Mouse (Mus musculus): ENCODE data around the gene Ret.
A peak's percentile ranks its signal among the peaks of the same experiment; 100 is the strongest.

The Ret gene

DNA sequence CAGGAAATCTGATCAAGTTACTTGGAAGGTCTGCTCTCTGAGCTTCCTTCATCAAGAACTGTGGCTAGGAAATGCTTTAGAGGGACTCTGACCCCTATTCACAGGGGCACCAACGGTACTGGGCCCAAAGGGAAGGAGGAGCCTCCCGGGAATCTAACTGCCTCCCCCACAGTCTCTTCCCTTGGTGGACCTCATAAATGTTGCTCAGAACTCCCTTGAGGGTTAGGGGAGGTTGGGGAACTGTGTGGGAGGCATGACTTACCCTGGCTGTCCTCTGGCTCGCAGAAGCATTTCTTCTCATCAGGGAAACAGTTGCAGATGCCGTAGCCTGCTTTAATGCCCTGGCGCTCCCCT lies 23.6 kb downstream of the Ret start:
- no peak for DNase-seq (ENCODE audit: low read depth, low spot score)

DNA sequence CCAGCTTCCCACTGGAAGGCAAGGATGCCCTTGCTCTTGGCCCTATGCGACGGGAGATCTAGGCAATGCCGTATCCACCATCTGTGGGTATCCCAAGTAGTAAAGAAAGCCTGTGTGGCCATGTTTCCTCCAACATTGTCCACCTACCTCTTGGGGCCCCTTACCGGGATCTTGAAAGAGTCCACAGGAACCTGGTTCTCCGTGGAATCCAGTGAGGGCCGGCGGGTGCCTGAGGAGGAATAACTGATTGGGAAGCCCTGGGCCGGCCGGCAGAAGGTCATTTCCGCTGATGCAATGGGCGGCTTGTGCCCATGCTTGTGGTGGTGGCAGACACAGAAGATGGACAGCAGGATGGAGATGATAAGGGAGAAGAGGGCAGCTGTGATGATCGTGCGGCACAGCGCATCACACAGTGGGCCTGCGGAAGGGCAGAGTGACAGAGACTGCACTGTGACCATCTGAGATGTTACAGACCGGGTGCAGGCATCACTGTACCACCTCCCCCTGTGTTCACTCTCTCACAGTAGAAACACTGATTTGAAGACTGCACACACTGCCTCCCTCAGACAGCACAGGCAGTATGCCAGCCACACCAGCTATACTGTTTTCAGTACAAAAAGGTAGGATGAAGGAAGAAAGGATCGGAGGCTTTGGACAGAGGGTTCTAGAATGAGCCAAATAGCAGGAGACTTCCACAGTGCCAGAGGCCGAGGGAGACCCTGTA lies 24.1 kb downstream of the Ret start:
- no peak for DNase-seq (ENCODE audit: low read depth, low spot score)

DNA sequence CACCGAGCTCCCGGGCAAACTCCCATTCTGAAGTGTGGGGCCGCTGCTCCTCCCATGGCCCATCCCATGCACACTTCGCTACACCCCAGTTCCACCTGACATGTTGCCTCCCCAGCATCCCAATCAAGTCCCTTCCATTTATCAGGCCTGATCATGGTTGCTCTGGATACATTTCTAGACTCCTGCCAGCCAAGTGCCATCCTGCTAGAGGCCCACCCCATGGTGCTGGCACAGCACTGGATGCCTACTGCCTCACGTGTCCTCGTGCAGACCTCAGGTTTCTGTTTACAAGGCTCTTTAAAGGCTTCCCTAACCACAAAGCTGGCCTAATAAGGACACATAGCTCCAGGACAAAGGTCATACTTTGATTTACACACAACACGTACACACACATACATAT lies 26.1 kb downstream of the Ret start:
- DNase-seq (ENCODE audit: low read depth, low spot score) = no peak

DNA sequence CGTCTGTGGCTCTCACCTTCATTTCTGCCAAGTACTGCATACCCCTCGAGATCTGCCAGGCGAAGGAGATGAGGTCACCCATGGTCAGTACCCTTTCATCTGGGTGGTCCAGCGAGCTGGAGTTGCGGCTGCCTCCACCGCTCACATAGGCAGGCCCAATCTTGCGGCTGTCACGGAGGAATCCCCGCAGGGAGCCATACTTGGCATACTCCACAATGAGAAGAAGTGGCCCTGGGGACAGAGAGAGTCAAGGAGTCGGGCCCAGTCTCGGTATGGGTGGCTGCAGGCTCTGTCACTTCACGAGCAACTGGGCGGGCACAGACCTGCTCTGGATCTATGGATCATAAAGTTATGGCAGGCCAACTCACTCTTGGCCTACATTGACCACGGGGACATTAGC lies 29.4 kb downstream of the Ret start:
- DNase-seq (ENCODE audit: low read depth, low spot score) = no peak

DNA sequence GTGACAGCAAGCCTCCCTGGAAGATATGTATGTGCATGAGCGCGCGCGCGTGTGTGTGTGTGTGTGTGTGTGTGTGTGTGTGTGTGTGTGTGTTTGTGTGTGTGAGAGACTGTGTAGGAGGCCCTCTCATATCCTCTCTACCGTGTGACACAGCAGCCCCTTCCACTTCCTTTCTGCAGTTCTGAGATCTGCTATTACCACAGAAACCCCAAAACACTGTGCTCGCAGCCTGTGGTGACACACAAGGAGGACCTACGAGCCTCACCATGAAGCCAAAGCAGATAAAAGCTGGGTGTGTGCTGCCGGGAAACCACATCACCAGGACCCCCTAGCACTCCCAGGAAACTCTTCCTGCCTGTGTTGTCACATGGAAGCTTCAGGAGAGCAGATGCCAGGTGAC lies 30.5 kb downstream of the Ret start:
- no peak for DNase-seq (ENCODE audit: low read depth, low spot score)

DNA sequence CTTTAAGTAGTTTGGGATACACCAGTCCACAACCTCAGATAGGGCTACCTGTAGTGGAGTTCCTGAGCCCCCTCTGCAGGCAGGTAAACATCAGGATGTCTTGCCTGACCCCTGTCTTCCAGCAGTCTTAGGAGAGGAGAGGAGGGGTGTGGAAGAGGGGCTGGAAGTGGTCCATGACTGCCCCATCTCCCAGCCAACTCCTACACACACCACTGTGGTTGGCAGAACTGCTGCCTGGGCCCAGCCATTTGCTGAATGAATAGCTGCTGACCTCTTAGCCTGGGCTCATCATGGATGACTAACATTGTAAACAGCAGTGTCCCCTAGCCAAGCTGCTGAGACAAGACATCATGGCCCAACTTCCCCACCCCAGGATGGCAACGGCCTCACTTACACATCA lies 32.0 kb downstream of the Ret start:
- DNase-seq (ENCODE audit: low read depth, low spot score) = no peak

DNA sequence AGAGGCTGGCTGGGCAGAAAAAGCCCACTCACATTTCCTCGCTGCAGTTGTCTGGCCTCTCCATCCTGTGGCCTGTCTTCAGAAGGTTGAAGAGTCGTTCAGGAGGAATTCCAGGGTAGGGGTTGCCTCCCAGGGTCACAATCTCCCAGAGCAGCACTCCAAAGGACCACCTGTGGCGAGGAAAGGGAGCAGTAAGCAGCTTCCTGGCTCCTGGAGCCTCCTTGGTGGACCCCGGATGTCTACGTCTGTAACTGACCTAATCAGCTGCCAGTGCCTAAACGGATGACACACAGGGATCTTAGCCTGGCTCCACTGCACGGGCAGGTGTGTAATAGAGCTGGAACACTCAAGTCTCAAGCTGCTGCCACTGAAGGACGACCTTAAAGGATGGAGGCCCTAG lies 32.8 kb downstream of the Ret start:
- no peak for DNase-seq (ENCODE audit: low read depth, low spot score)

DNA sequence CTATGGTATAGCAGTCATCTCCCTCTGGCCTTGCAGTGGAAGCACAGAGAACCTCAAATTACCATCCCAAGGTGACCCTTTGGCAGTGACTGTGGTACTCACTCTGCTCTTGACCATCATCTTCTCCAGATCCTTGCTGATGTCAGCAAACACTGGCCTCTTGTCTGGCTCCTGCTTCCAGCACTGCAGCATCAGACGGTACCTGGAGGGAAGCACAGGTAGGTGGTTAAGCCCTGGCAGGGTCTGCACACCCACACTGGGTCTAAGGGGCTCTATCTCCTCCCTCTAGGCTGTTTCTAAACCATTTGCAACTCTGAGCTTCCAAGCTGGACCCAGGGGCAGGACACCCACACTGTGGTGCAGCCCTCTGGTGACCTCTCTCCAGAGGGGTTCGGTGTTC lies 34.4 kb downstream of the Ret start:
- DNase-seq (ENCODE audit: low read depth, low spot score) = no peak

DNA sequence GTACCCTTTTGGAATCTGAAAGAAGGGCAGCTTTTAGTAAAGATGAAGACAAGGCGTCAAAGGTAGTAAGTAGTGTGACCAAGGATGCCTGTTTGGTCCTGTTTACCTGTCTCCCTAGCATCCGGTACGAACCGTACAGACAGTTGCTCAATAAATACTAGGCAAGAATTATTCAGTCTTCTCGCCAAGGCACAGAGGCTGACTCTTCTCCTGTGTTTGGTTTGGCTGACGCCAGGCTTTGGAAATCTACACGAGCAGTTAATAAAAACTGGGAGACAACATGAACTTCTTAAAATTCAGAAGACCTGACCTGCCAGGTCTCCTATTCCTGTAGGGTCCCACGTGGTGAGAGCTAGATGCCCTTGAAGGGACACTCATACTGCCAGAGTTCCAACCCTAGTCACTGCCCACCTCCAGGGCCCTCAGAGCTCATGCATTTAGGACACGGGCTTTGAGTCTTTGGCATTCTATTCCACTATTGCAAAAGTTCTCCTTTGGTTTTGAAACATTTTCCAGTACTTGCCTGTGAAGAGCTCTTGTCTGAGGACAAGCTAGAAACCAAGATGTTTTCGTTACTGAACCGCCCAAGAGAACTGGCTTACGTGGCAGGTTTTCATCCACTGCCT lies 34.9 kb downstream of the Ret start:
- DNase-seq (ENCODE audit: low read depth, low spot score) = no peak

DNA sequence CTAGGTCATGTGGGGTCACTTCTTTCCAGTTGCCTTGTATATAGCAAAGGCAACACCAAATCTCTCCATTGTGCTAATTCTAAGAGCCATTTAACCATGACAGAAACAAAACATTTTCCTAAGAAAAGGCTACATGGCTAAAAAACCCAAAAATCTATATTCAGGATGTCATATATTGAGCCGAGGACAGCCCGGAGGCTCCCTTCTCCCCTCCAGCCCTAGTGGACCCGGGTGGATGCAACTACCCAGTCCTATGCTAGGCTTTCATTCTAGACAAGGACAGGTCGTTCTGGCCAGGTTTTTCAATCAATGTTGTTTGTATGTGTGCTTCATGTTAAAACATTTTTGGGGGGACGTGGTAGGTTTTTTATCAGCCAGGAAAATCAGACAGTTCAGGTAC lies 44.4 kb downstream of the Ret start:
- no peak for DNase-seq (ENCODE audit: low read depth, low spot score)

DNA sequence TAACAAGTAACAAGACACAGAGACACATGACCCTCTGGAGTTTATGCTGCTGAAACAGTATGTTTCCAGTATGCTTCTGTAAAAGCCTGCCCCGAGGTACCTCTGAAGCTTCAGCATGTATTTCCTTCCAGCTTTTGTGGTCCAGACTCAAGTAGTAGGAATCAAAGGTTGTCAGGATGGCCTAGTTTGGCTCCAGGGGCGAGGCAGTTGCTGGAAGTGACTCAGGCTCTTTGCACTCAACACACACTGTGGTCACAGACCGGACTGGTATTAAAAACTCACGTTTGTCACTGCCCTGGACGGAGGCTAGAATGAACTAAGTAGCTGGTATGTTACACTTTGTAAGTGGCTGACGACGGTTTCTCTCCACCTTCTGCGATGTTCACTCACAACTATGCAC lies 46.5 kb downstream of the Ret start:
- no peak for DNase-seq (ENCODE audit: low read depth, low spot score)

DNA sequence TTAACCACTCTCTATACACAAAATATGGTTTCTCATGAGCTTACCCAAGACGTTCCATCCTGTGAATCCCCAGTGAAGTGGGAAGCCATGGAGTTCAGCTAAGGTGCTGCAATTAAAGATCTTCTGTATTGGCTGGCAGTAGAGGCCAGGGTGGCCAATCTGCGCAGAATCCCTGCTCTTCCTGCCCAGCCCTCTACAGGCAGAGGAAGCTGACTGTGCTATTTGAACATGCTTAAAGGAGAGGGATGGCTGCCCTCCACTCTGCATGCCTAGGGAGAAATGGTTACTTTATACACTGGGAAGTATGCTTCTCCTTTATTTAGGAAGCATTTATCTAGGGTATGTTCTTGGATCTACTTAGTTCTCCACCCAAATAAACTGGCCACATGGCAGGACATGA lies 47.0 kb downstream of the Ret start:
- no peak for DNase-seq (ENCODE audit: low read depth, low spot score)

DNA sequence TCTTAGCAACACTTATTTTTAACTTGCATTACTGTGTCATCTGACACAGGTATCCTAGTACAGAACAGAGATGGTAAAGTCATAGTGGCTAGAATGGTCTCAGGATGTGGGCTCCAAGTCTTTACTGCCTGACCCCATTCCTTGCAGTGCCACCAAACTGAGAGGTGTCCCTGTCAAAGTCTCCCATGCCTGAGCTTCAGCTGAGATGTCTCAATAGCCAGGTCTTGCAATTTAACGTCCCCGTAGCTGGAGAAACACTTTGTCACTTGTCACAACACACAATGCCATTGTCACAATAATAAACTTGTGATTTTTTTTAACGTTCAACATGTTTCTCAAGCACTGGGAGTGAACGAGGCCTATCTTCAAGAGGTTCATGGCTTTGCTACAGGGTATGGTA lies 47.4 kb downstream of the Ret start:
- DNase-seq (ENCODE audit: low read depth, low spot score) = no peak

DNA sequence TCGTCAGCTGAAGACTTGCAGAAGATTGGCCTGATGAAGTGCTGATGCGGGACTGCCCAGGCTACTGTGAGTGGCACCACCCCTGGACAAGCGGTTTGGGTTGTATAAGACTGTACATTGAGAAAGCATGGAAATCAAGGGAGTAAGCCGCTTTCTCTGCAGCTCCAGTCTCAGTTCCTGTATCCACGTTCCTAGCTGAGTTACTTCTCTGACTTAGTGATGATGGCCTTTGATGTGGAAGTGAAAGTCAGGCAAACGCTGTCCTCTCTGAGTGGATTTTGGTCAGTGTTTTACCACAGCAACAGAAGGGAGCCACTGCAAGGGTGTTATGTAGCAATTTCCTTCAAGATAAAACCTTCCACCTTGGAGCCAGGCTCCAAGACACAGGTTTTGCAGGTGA lies 56.6 kb downstream of the Ret start:
- no peak for DNase-seq (ENCODE audit: low read depth, low spot score)

DNA sequence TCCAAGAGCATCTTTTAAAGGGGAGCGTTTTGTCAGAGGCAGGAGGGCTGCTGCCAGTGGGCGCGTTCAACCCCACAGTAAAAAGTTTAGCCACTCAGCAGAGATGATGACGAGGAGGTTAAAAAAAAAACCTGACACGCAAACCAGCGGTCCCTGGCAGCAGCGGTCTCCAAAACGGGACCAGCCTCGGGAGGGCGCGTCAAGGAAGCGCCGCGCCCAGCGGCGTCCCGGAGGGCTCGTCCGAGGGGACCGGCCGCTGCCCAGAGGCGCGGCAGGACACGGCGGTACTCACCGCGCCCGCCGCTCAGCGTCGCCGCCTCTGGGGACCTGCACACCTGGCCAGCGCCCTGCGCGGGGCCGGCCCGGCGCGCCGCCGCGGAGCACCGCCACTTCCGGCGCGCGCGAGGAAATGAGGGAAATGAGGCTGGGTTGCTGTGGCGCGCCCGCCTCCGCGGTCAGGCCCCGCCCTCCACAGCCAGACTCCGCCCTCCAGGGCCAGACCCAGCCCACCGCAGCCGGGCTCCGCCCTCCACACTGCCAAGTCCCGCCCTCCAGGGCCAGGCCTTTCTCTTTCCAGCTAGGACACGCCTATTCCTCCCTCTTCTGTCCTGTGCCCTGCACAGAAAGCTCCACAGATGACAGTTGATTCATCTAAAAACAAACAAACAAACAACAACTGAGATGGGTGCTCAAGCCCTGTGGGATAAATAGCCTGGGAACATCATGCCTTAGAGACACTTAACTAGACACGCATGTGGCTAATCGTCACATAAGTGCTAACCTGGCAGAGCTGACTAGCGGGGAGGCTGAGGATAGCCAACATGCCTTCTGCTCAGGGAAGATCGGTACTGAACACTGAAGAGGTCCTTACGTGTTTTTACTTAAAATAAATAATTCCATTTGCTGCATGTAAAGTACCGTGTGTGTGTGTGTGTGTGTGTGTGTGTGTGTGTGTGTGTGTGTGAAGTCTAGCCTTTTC lies 58.5 kb downstream of the Ret start, which contains the start of gene Csgalnact2:
TSS of gene Csgalnact2 (minus strand) at position 410 of the 979 bp plus-strand sequence.
- peak; percentile 82 for DNase-seq (ENCODE audit: low read depth, low spot score)

DNA sequence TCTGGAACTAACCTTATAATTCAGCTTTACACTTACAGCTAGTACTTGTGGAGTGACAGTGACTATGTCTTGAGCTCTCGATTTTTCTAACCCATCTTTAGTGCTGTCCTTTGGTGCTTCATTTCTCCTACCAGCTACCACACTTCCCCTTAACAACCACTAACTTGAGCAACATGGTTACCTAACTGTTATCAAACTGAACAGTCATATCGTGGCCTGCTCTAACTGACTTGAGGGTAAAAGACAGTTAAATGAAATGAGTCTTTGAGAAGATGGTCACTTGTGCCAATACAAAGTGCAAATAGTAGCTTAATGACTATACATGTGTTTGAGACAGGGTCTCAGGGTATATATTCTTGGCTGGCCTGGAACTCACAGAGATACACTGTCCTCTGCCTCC lies 60.4 kb downstream of the Ret start:
- DNase-seq (ENCODE audit: low read depth, low spot score) = no peak

DNA sequence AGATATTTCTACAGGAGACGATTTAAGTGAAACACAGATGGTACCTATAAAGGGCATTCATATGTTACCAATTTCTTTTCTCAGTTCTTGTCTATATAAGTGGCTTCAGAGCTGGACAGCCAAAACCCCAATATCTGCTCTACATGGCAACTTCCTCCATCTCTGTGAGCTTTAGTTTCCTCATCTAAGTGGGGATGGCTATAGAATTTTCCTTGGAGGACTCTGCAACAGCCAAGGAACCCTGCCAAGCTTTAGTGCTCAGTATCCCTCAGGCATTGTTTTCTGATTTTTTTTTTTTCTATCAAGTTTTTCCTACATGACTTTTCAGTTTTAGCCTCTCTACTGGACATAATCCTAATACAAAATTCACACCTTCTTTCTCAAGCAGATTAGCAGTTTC lies 63.1 kb downstream of the Ret start:
- DNase-seq (ENCODE audit: low read depth, low spot score) = no peak

DNA sequence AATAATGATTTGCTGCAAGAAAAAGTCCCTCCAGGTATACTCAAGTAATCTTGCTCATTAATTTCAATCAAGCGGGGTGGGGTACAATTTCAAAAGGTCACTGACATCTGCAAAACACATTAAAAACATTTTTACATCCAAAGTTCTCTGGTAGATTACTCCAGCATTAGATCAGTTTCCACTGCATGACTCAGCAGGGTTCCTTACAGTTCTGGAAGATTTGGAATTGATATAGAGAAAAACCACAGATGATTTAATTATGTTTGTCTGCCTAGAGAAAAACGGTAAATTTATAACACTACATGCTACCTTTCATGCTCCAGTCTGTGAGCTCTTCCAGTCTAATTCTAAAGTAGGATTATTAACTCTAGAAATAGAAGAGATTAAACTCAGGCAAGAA lies 67.5 kb downstream of the Ret start:
- no peak for DNase-seq (ENCODE audit: low read depth, low spot score)

DNA sequence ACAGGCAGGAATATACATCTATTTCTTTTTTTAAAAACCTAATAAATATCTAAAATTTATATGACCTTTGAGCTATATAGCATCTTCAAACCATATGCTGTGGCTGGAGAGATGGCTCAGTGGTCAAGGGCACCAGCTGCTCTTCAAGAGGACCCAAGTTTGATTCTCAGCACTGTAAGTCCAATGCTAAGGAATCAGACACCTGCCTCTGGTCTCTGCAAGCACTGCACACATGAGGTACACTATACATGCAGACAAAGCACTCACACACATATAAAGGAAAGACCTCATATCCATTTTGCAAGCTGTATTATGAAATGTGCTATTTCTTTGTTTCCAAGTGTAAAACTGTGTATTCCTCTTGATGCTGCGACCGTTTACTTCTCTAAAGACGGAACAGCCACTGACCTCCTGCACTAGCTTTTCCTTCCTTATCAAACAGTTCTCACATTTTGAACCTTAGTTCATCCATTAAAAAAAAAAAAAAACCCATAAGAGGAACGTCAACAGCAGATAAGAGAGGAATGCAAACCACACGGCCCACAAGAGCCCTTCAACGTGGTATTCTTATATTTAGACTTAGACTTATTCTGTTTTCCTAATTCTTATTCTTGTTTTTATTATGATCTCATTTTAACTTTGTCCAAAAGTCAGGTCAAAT lies 69.6 kb downstream of the Ret start:
- DNase-seq (ENCODE audit: low read depth, low spot score) = no peak

DNA sequence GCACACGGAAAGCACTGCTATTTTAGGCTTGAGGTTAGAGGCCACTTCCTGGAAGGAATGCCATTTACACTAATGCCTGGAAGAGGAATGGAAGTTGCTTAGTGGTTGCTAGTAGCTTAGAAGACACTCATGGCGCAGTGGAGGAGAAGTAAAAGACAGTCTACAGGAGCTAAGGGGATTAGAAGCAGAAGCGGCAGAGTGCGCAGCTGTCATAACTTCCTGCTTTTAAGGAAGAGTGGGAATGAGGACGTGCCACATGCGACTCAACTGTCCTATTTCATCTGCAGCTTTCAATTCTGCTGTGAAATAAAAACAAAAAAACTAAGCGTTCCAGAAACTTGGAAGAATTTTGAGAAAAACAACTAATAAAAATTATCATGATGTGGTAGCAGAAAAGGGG lies 70.3 kb downstream of the Ret start:
- no peak for DNase-seq (ENCODE audit: low read depth, low spot score)

DNA sequence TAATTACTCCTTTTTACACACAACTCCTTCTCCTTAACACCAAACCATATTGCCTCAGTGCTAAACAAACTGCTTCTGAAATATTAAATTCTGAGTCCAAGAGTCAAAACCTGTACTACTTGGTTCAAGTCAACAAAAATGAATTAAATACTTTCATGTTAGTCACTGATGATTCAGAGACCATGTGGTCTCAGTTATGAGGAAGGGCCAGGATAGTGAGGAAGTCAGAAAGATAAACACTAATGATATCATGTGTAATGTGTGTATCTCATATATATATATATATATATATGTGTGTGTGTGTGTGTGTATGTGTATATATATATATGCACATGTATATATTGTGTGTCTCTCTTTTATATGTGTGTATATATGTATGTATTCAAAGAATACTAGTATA lies 70.9 kb downstream of the Ret start:
- DNase-seq (ENCODE audit: low read depth, low spot score) = no peak

DNA sequence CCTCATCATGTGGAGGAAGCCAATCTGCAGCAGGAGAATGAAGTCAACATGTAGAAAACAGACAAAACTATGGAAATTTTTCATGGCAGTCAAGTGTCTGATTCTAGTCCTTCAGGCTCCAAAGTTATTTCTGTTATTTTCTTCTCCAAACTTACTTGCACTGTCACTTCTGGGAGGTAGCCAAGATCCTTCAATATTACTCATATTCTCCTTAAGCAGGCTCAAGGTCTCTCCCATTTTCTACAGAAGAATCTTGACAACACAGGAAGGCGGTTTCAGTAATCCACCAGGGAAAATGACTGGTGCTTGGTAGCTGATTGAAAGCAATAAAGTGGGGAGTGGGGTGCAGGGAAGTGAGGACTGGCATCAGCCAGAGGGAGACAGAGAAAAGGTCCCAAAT lies 74.8 kb downstream of the Ret start:
- no peak for DNase-seq (ENCODE audit: low read depth, low spot score)
